Mouse (Mus musculus) urinary bladder, postnatal 4 days (tissue): ENCODE results near the gene E130114P18Rik.

Experiments
- DNase-seq, 2 experiments: peaks; one replicate each; pipeline ENCODE4 v3.0.0; 2021 to 2022; ENCODE audit warnings: low spot score in 2 of 2

Gene E130114P18Rik

GRCm38 (mm10) chr4:97805255-97805654, 27.4 kb upstream of the E130114P18Rik start:
- no peak for DNase-seq

- no peak for DNase-seq
Measured at GRCm38 (mm10) chr4:97804638-97805037, 26.8 kb upstream of the E130114P18Rik start.

- no peak for DNase-seq
Measured at GRCm38 (mm10) chr4:97803791-97804190, 25.9 kb upstream of the E130114P18Rik start.

GRCm38 (mm10) chr4:97796505-97796904, 18.6 kb upstream of the E130114P18Rik start:
- DNase-seq, result no peak

GRCm38 (mm10) chr4:97795957-97796356, 18.1 kb upstream of the E130114P18Rik start:
- DNase-seq, result no peak

GRCm38 (mm10) chr4:97794865-97795264, 17.0 kb upstream of the E130114P18Rik start:
- no peak for DNase-seq

- DNase-seq, result no peak
Measured at GRCm38 (mm10) chr4:97793931-97794330, 16.1 kb upstream of the E130114P18Rik start.

- DNase-seq, result no peak
Measured at GRCm38 (mm10) chr4:97788537-97788936, 10.7 kb upstream of the E130114P18Rik start.

- DNase-seq, result no peak
Measured at GRCm38 (mm10) chr4:97787515-97787914, 9.6 kb upstream of the E130114P18Rik start.

GRCm38 (mm10) chr4:97786571-97786970, 8.7 kb upstream of the E130114P18Rik start:
- no peak for DNase-seq

- DNase-seq, result no peak
Measured at GRCm38 (mm10) chr4:97785547-97786271, 7.8 kb upstream of the E130114P18Rik start.

- no peak for DNase-seq
Measured at GRCm38 (mm10) chr4:97784236-97784635, 6.4 kb upstream of the E130114P18Rik start.

- no peak for DNase-seq
Measured at GRCm38 (mm10) chr4:97783073-97783879, 5.4 kb upstream of the E130114P18Rik start.

GRCm38 (mm10) chr4:97782497-97782896, 4.6 kb upstream of the E130114P18Rik start:
- no peak for DNase-seq

- DNase-seq, result no peak
Measured at GRCm38 (mm10) chr4:97782069-97782468, 4.2 kb upstream of the E130114P18Rik start.

- DNase-seq, result no peak
Measured at GRCm38 (mm10) chr4:97780666-97781435, 3.0 kb upstream of the E130114P18Rik start.

- DNase-seq, result no peak
Measured at GRCm38 (mm10) chr4:97780024-97780423, 2.1 kb upstream of the E130114P18Rik start.

- no peak for DNase-seq
Measured at GRCm38 (mm10) chr4:97779003-97779930, 1.4 kb upstream of the E130114P18Rik start.

- DNase-seq, result peak in 1 of 2 experiments; percentile 34
Measured at GRCm38 (mm10) chr4:97778211-97779002, 529 bp upstream of the E130114P18Rik start.

GRCm38 (mm10) chr4:97777081-97777705, 685 bp downstream of the E130114P18Rik start:
- peak; percentile 59 to 67 for DNase-seq
